Mouse (Mus musculus) midbrain, embryonic 14.5 days (tissue): ENCODE measurements around the gene Mphosph8. TPM values are rescaled to one million over a fixed set of nuclear protein-coding genes. Genes with fewer than 3 reads are reported as not detected.

Source experiments
- ATAC-seq: fragments of 200-750 bp; cut with Nextera tagmentation; 2 replicates; pipeline ENCODE4 v1.8.0; 2017; ENCODE audit warnings: moderate number of reproducible peaks, moderate library complexity; ENCODE audit not compliant: low FRiP score, low TSS enrichment
- DNase-seq: peaks from one replicate; pipeline ENCODE4 v3.0.0-alpha.2; 2015
- H3K27ac ChIP-seq: fragments of 300-500 bp; sonication (generic); replicated peaks from 2 replicates; pipeline ENCODE4 v1.5.1; 2014; ENCODE audit warnings: mild to moderate bottlenecking, low read depth, low read length, moderate library complexity
- H3K27me3 ChIP-seq: fragments of 300-500 bp; sonication (generic); 2 replicates; pipeline ENCODE4 v1.6.1; 2014; ENCODE audit warnings: low read length, control low read depth, mixed read lengths; ENCODE audit not compliant: control insufficient read depth, insufficient read depth
- H3K36me3 ChIP-seq: fragments of 300-500 bp; sonication (generic); 2 replicates; pipeline ENCODE4 v1.6.1; 2014; ENCODE audit warnings: low read length, control low read depth; ENCODE audit not compliant: control insufficient read depth, insufficient read depth
- H3K4me1 ChIP-seq: fragments of 300-500 bp; sonication (generic); 2 replicates; pipeline ENCODE4 v1.6.1; 2014; ENCODE audit warnings: mild to moderate bottlenecking, antibody characterized with exemption, low read length, control low read depth; ENCODE audit not compliant: control insufficient read depth, insufficient read depth
- H3K4me2 ChIP-seq: fragments of 300-500 bp; sonication (generic); 2 replicates; pipeline ENCODE4 v1.6.1; 2014; ENCODE audit warnings: mild to moderate bottlenecking, low read length, moderate library complexity
- H3K4me3 ChIP-seq: fragments of 300-500 bp; sonication (generic); replicated peaks from 2 replicates; pipeline ENCODE4 v1.5.1; 2014; ENCODE audit warnings: low read depth, low read length
- H3K9ac ChIP-seq: fragments of 300-500 bp; sonication (generic); replicated peaks from 2 replicates; pipeline ENCODE4 v1.6.1; 2014; ENCODE audit warnings: mild to moderate bottlenecking, low read length, moderate library complexity
- H3K9me3 ChIP-seq: fragments of 300-500 bp; sonication (generic); 2 replicates; pipeline ENCODE4 v1.6.1; 2016; ENCODE audit warnings: low read length, control low read depth, mixed read lengths; ENCODE audit not compliant: control insufficient read depth
- WGBS: fragments of 180-500 bp; shearing (Covaris S2); extraction: QIAGEN DNeasy Blood & Tissue Kit; methylation state at CpG from one replicate; pipeline ENCODE4 v1.1.7; 2014; 5-methylcytosine and 5-hydroxymethylcytosine counted together
- polyA plus RNA-seq: library from polyadenylated mRNA; unstranded; fragments of >200 nt; fragmentation: Nextera tagmentation; extraction: Ambion mirVana; gene quantifications from 2 replicates; pipeline ENCODE4 v1.2.1, GENCODE M21; 2014

Mphosph8 gene
- polyA plus RNA-seq, 1 experiment from 2014 or later: 37.2 TPM

- no peak overlapping the region for H3K27ac ChIP-seq
- WGBS: 7% methylated on average over 13 of the region's 13 CpGs
- DNase-seq: peak; percentile 47
Observed at GRCm38 (mm10) chr14:56669046-56669620, 1.1 kb downstream of the Mphosph8 start.

GRCm38 (mm10) chr14:56685426-56685825 lies 17.4 kb downstream of the Mphosph8 start:
- H3K27ac ChIP-seq: no peak overlapping the region
- DNase-seq (no peak), ATAC-seq (no peak)
- H3K9me3 ChIP-seq: no peaks in the 10 kb centered on the region
- H3K27me3 ChIP-seq: no peaks in the 10 kb centered on the region
- no peak overlapping the region for H3K4me2 ChIP-seq
- no peaks in the 10 kb centered on the region for H3K4me1 ChIP-seq
- no peak overlapping the region for H3K9ac ChIP-seq
- 91% methylated on average over 1 of the region's 1 CpGs for WGBS
- no peak overlapping the region for H3K4me3 ChIP-seq
- peaks cover 79% of the 10 kb centered on the region for H3K36me3 ChIP-seq

More at GRCm38 (mm10) chr14:56669046-56669620, 1.1 kb downstream of the Mphosph8 start:
- Histone ChIP-seq H3K4me3 (peak overlapping the region; percentile 93), H3K9ac (peak overlapping the region; percentile 85), H3K4me2 (peak overlapping the region; percentile 67), H3K9me3 (no peaks in the 10 kb centered on the region), H3K36me3 (peaks cover 17% of the 10 kb centered on the region), H3K27me3 (no peaks in the 10 kb centered on the region), H3K4me1 (peaks cover 14% of the 10 kb centered on the region)
- ATAC-seq: no peak

DNA sequence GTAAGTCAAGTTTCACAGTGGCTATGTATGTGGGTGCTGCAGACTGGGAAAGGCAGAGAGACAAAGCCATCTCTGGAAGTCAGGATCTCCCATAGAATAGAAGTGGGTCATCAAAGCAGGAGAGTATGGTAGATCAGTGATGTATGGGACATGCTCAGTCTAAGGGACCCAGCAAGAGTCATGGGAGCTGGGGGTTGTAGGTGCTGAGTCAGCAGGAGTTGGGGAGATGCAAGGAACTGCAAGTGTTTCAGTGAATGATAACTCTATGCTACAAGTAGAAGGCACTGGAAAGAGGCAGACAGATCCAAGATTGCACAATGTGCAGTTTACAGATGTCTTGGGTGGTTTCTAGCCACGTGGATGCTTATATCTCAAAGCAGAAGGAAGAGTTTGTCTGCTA lies 21.1 kb downstream of the Mphosph8 start:
- ATAC-seq (no peak), DNase-seq (no peak)
- no peak overlapping the region for H3K27ac ChIP-seq
- H3K4me2 ChIP-seq: no peak overlapping the region
- peaks cover 91% of the 10 kb centered on the region for H3K36me3 ChIP-seq
- H3K9ac ChIP-seq: no peak overlapping the region
- no peak overlapping the region for H3K4me3 ChIP-seq
- no peaks in the 10 kb centered on the region for H3K9me3 ChIP-seq
- 98% methylated on average over 1 of the region's 1 CpGs for WGBS
- H3K27me3 ChIP-seq: no peaks in the 10 kb centered on the region
- H3K4me1 ChIP-seq: no peaks in the 10 kb centered on the region

GRCm38 (mm10) chr14:56689766-56690165 lies 21.7 kb downstream of the Mphosph8 start:
- H3K9me3 ChIP-seq: no peaks in the 10 kb centered on the region
- H3K27me3 ChIP-seq: no peaks in the 10 kb centered on the region
- no peak for ATAC-seq
- H3K36me3 ChIP-seq: peaks cover 91% of the 10 kb centered on the region
- no peak overlapping the region for H3K27ac ChIP-seq
- no peaks in the 10 kb centered on the region for H3K4me1 ChIP-seq
- no peak overlapping the region for H3K9ac ChIP-seq
- 77% methylated on average over 1 of the region's 1 CpGs for WGBS
- no peak overlapping the region for H3K4me3 ChIP-seq
- H3K4me2 ChIP-seq: no peak overlapping the region
- DNase-seq: no peak

- H3K4me1 ChIP-seq: no peaks in the 10 kb centered on the region
- H3K4me2 ChIP-seq: no peak overlapping the region
- no peak overlapping the region for H3K9ac ChIP-seq
- WGBS: 94% methylated on average over 3 of the region's 3 CpGs
- no peak for ATAC-seq
- no peaks in the 10 kb centered on the region for H3K9me3 ChIP-seq
- DNase-seq: no peak
- H3K27me3 ChIP-seq: no peaks in the 10 kb centered on the region
- no peak overlapping the region for H3K27ac ChIP-seq
- H3K36me3 ChIP-seq: peaks cover 96% of the 10 kb centered on the region
- no peak overlapping the region for H3K4me3 ChIP-seq
Observed at GRCm38 (mm10) chr14:56695495-56695894, 27.4 kb downstream of the Mphosph8 start.

GRCm38 (mm10) chr14:56697836-56698235 lies 29.8 kb downstream of the Mphosph8 start:
- no peak for ATAC-seq
- 93% methylated on average over 5 of the region's 5 CpGs for WGBS
- H3K36me3 ChIP-seq: peaks cover 77% of the 10 kb centered on the region

DNA sequence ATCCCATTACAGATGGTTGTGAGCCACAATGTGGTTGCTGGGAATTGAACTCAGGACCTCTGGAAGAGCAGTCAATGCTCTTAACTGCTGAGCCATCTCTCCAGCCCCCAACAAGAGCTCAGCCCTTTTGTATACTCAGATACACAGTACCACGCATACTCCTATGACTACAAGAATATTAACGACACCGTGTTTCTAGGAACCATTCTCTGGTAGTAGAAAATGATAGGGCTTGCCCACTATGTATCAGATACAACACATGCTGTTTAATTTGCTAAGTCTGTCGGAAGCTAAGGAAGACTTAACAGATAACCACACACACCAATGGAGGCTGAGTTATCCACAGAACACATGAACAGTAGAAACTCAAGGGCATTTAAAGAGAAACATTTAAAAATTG lies 34.6 kb downstream of the Mphosph8 start:
- DNase-seq (no peak), ATAC-seq (no peak)
- no peak overlapping the region for H3K27ac ChIP-seq
- H3K4me3 ChIP-seq: no peak overlapping the region
- H3K9me3 ChIP-seq: no peaks in the 10 kb centered on the region
- no peaks in the 10 kb centered on the region for H3K4me1 ChIP-seq
- WGBS: 96% methylated on average over 4 of the region's 4 CpGs
- H3K36me3 ChIP-seq: peaks cover 28% of the 10 kb centered on the region
- H3K27me3 ChIP-seq: no peaks in the 10 kb centered on the region
- no peak overlapping the region for H3K9ac ChIP-seq
- no peak overlapping the region for H3K4me2 ChIP-seq

More at GRCm38 (mm10) chr14:56697836-56698235, 29.8 kb downstream of the Mphosph8 start:
- DNase-seq: no peak
- H3K27me3 ChIP-seq: no peaks in the 10 kb centered on the region
- H3K4me2 ChIP-seq: no peak overlapping the region
- no peak overlapping the region for H3K9ac ChIP-seq
- no peaks in the 10 kb centered on the region for H3K9me3 ChIP-seq
- H3K27ac ChIP-seq: no peak overlapping the region
- no peak overlapping the region for H3K4me3 ChIP-seq
- H3K4me1 ChIP-seq: no peaks in the 10 kb centered on the region

- Histone ChIP-seq H3K36me3 (peaks cover 7% of the 10 kb centered on the region), H3K4me1 (no peaks in the 10 kb centered on the region), H3K9ac (no peak overlapping the region), H3K4me2 (no peak overlapping the region), H3K4me3 (no peak overlapping the region), H3K27ac (no peak overlapping the region), H3K9me3 (no peaks in the 10 kb centered on the region), H3K27me3 (no peaks in the 10 kb centered on the region)
- no peak for DNase-seq
- no peak for ATAC-seq
- 87% methylated on average over 4 of the region's 4 CpGs for WGBS
Observed at GRCm38 (mm10) chr14:56705687-56706086, 37.6 kb downstream of the Mphosph8 start.

DNA sequence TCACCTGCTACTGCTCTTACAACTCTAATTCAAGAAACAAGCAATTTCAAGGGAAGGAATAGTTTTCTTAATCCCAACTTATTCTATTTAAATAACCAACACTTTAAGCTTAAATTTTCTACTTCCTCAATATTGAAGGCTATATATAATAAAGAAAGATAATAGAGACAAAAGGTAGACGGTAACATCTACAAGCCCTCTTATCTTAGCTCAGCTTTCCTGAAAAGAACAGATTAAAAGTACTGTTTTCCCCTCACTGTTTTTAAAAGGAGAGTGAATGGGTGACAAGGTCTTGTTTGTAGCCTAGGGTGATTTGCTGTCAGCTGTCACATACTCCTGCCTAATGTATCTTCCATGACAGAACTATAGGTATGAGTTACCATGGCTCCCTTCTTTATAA lies 58.4 kb downstream of the Mphosph8 start:
- no peak overlapping the region for H3K4me2 ChIP-seq
- H3K9me3 ChIP-seq: no peaks in the 10 kb centered on the region
- no peaks in the 10 kb centered on the region for H3K4me1 ChIP-seq
- no peaks in the 10 kb centered on the region for H3K27me3 ChIP-seq
- peaks cover 10% of the 10 kb centered on the region; the same call in 1 of the 2 replicates for H3K36me3 ChIP-seq
- H3K4me3 ChIP-seq: no peak overlapping the region
- H3K9ac ChIP-seq: no peak overlapping the region
- 79% methylated on average over 1 of the region's 1 CpGs for WGBS
- ATAC-seq (no peak), DNase-seq (no peak)
- no peak overlapping the region for H3K27ac ChIP-seq
